Mouse (Mus musculus): ENCODE data around the gene Cphx3.
"Not testable (repeated sequence)": the region's sequence is repeated elsewhere in the genome, so short reads cannot be mapped to it uniquely, and the experiment has no call there.

Cphx3 gene

DNA sequence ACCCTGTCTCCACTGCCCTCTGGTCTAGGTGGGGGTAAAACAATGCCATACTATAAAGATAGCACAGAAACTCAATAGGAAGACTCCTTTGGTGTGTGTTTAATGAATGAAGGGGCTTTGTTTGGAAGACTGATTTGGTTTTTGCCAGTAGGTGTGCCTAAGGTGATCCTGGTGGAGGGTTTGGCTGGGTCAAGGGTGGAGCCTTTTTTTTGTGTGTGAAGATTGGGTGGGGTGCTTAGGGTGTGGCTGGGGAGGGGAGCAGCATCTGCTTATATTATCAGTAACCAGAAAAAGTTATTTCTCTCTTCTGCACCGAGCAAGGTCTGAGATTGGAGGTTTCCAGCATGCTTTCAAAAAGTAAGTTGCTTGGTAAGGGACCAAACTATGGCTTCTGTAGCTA is at the start of gene Cphx3:
Cphx3 (plus strand) TSS at position 301 of the 400 bp plus-strand sequence.
- not testable (repeated sequence) for DNase-seq

DNA sequence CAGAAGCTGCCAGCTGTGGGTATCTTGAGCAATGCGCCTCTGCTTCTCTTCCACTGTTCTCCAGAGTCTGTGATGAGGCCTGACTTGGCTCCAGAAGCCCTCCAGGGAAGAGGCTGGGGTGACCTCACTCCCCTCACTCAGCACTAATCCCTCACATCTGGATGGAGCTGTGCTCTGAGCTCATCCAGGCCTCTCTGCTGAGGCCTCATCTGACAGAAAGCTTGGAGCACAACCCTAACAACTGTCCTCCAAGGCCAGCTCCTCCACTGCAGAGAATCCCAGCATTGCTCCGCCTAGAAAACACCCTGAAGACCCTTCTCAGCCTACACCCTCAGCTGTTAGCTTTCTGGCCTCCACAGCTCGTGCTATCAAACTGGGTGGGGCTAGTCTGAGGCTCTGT is 47.7 kb upstream of the Cphx3 start:
- DNase-seq = not testable (repeated sequence)

DNA sequence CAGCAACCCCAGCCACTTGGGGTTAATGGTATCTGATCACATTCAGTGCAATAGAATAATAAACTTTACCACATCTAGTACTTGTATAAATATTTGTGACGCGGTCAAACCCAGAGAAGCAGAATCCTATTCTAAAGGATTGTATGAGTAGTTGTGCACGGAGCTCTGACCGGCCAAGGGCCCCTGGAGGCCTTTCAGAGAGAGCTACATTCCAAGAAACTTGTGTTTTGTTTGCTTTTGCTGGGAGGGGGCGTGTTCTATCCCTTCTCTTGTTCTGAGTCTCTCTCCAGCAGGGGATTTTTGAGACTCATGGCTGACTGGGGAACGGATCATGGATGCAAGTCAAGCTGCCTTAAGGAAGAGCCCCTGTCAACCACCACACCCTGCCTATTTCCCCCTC is 46.7 kb upstream of the Cphx3 start:
- not testable (repeated sequence) for DNase-seq

GRCm38 (mm10) chr14:26042611-26043010 is 39.5 kb upstream of the Cphx3 start, which contains the start of gene Gm9780:
Gene Gm9780 (minus strand): TSS chr14:26042711.
- DNase-seq = not testable (repeated sequence)

DNA sequence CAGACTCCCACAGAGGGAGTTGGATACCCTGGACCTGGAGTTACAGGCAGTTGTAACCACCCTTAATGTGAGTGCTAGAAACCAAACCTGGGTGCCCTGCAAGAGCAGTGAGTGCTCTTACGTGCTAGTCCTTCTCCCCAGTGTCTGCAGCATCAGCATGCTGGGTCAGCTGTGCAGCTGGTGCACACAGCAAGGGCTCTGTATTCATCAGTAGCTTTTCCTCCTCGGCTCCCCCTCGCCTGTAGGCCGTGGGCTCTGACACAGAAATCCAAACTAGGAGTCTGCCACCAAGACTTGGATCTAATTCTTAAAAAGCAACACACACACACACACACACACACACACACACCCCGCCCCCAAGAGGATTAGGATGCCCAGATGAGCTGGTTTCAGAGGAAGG is 37.1 kb upstream of the Cphx3 start:
- DNase-seq = not testable (repeated sequence)

DNA sequence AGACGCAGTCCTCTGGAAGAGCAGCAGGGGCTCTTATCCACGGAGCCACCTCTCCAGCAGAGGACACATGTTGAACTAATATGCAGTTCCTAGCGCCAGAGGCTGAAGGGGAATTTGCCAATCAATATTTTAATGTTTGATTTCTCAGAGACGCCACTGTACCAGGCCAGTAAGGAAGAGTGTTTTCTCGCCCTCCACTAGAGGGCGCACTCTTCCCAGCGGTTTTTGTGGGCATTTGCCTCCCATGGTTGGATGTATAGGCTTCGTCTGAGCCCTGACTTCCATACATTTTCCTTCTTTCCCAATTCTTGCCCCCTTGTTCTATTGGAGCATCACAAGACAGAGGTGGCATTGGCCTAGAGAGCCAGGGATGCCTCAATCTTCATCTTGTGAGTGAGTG is 35.1 kb upstream of the Cphx3 start:
- DNase-seq = not testable (repeated sequence)

GRCm38 (mm10) chr14:26048767-26049166 is 33.3 kb upstream of the Cphx3 start:
- not testable (repeated sequence) for DNase-seq

DNA sequence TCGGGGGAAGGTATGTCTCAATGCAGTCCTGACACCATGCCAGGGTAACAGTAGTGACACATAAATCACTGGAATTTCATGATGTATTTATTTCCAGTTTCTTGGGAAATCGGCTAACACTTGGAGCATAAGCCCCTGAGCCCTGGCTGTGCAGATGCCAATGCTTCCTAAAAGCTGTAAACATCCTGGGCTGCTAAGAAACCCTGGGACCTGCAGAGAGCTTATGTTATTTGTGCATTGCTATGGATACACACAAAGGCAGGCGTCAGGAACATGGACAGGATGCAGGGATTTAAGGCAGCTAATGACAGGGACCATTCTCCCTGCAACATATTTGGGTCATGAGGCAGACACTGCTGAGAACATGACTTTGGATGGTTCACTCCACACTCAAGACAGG is 23.9 kb upstream of the Cphx3 start:
- not testable (repeated sequence) for DNase-seq

DNA sequence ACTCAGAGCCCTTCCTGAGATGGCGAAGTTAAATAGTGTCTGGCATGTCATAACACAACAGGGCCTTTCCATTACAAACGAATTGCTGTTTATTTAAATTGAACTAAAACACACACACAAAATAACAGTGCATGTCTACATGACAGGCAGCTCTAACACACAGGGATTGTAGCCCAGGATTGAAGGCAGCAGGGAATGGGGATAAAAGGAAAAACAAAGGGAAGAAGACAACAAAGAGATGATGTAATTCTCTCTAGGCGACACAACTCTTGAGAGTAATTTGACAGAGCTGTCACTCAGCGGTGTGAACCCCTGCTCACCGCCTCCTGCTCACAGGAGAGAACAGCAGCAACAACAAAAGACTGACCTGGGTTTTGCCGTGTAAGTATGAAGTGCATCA is 22.7 kb upstream of the Cphx3 start:
- DNase-seq = not testable (repeated sequence)

- DNase-seq = not testable (repeated sequence)
These were observed 15.3 kb upstream of the Cphx3 start for GRCm38 (mm10) chr14:26066574-26067324.

DNA sequence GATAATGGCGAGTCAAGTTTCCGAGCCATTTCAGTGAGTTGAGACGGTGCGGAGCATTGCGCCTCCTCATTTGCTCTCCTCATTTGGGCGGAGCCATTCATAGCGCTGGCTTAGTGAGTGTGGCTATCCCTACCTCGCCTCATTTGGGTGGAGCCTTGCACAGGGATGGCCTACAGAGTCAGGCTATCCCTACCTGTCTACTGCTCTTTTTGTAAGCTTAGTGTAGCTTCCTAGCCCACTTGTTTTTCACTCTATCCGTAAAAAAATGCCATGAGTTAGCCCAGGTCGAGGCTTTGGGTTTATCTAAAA is 14.8 kb upstream of the Cphx3 start, which contains the start of gene Tmem254c:
Tmem254c (minus strand) TSS at position 31 of the 309 bp plus-strand sequence.
- DNase-seq = not testable (repeated sequence)

GRCm38 (mm10) chr14:26076620-26077390 is 5.3 kb upstream of the Cphx3 start:
- DNase-seq = not testable (repeated sequence)

DNA sequence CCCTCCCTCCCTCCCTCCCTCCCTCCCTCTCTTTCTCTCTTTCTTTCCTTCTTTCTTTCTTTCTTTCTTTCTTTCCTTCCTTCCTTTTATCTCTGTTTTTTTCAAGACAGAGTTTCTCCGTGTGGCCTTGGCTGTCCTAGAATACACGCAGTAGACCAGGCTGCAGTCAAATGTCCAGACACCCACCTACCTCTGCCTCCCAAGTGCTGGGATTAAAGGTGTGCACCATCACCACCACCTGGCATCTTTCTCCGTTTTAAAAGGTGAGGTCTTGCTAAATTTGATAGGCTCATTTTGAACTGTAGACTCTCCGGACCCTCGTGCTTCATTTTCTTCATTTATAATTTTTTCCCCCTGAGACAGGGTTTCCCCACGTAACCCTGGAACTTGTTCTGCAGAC is 881 bp upstream of the Cphx3 start, which contains the start of gene Cphx2:
Cphx2 (plus strand) TSS at position 301 of the 400 bp plus-strand sequence.
- not testable (repeated sequence) for DNase-seq

DNA sequence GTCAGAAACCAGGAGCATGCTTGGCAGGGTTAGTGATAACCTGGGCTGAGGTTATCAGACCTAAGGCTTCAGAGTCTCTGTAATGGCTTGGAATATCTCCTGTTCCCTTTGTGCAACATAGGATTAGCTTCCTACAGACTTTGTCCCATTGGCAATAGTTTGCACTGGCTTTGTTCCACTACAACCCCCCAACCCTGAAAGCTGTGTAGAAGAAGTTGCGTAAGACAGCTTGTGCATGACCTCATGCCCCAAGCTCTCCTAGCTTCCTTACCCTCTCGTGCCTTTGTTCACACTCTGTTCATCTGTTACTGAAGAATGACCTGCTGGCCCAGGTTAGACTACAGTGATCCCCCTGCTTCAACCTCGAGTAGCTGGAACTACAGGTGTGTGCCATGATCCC is 15.5 kb downstream of the Cphx3 start:
- DNase-seq = not testable (repeated sequence)

GRCm38 (mm10) chr14:26118150-26118549 is 36.1 kb downstream of the Cphx3 start, which contains the start of gene Duxbl2:
Gene Duxbl2 (plus strand): TSS chr14:26118349.
- DNase-seq = not testable (repeated sequence)

DNA sequence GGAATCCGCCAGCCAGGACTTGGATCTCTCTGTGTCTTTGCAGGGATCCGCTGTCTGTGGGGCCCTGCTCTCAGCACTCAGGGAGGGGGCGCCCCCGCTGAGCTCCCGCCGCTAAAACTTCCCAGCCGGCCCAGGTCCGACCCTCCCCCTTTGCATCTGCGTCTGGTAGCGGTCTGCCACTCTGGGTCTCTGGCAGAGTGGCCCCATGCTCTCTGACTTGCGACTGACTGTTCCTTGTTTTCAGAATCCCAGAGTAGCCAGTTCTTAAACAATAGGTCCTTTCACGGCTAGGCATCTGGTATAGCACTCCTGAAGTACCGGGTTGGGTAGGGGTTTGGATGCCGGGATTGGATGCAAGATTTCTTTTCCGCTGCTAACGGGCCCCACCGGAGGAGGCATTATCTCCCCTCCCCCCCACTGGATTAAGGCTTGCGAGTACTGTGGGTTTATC is 36.5 kb downstream of the Cphx3 start:
- DNase-seq = not testable (repeated sequence)

DNA sequence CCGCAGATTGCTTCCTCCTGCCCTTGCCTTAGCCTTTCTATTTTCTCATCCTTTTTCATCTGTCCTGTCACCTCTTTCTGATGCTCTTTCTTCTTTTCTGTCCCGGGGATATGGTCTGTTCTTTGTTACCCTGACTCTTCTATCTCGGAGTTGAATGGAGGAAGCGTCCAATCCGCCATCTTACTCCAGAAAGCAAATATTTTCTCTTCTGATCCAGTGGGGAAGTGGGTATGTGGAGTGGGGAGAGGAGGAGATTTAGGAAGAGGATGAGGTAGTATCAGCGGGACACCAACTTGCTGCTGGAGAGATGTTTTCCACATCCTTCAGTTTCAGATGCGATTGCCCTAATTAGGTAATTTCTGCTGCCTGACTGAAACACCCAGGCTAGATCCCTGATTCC is 37.0 kb downstream of the Cphx3 start:
- DNase-seq = not testable (repeated sequence)

- not testable (repeated sequence) for DNase-seq
These were observed 65.0 kb downstream of the Cphx3 start for GRCm38 (mm10) chr14:26147095-26147494.

- DNase-seq = not testable (repeated sequence)
These were observed 73.9 kb downstream of the Cphx3 start for GRCm38 (mm10) chr14:26156032-26156431.

- not testable (repeated sequence) for DNase-seq
These were observed 79.1 kb downstream of the Cphx3 start for GRCm38 (mm10) chr14:26161156-26161555.

GRCm38 (mm10) chr14:26162423-26162822 is 80.3 kb downstream of the Cphx3 start:
- not testable (repeated sequence) for DNase-seq

DNA sequence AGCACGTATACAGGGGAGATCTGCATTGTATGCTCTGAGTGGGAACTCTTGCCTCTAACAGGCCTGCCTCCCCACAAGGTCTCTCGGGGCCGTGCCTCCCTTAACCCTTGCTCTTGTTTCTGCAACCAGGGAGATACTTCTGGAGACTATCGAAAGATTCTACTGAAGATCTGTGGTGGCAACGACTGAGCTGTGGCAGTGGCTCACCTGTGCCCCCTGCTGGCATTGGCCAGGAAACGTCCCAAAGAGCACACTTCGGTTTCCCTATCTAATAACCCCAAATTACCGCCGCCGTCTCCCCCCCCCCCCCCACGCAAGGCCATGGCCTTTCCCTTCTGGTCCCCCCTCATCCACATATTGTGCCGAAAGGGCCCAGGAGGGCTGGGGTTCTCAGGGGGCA is 83.2 kb downstream of the Cphx3 start:
- DNase-seq = not testable (repeated sequence)

DNA sequence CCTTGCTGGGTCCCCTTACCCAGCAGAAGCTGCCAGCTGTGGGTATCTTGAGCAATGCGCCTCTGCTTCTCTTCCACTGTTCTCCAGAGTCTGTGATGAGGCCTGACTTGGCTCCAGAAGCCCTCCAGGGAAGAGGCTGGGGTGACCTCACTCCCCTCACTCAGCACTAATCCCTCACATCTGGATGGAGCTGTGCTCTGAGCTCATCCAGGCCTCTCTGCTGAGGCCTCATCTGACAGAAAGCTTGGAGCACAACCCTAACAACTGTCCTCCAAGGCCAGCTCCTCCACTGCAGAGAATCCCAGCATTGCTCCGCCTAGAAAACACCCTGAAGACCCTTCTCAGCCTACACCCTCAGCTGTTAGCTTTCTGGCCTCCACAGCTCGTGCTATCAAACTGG is 91.9 kb downstream of the Cphx3 start:
- DNase-seq = not testable (repeated sequence)

GRCm38 (mm10) chr14:26175028-26175427 is 92.9 kb downstream of the Cphx3 start:
- DNase-seq = not testable (repeated sequence)
